Mouse (Mus musculus): ENCODE data around the gene Cenpc1.

The Cenpc1 gene

DNA sequence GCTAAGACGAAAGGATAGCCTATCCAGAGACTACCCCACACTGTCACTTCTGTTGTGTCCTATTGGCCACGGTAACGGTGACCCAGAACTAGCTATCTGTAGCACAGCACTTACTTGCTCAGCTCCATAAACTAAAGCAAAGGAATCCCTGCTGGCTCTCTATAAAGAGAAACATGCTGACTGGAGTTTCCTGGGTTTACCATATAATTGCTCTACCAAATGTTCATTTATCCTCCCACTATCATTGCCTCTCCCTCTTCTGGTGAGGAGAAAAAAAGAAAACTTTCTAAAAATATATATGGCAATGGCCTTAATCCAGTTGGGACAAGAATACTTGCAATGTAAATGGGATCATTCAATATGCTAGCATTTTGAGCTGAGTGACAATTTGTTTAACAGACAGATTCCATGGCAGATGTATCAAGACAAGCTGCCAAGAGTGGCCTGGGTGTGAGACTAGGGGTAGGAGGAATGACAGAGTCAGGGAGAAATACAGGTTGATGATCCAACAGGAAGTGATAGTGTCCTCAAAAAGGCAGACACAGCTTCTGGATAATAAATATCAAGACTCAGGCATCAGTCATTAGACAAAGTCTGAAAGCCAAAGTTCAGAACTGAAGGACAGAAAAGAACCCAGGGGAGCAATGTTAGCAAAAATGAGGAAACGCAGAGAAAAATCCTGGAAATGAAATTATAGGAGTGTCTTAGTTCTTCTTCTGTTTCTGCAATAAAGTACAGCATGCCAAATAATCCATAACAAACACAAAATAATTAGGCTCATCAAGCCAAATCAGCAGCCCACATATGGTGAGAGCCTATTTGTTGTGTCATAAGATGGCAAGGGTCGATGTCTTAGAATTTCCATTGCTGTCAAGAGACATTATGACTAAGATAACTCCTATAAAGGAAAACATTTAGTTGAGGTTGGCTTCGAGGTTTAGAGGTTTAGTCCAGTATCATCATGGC is 68.6 kb downstream of the Cenpc1 start:
- no peak for DNase-seq (ENCODE audit: low read depth)

GRCm38 (mm10) chr5:85994551-85994950 is 70.8 kb downstream of the Cenpc1 start:
- DNase-seq (ENCODE audit: low read depth): no peak

GRCm38 (mm10) chr5:85992805-85993721 is 72.3 kb downstream of the Cenpc1 start:
- DNase-seq (ENCODE audit: low read depth): no peak

GRCm38 (mm10) chr5:85992055-85992454 is 73.3 kb downstream of the Cenpc1 start:
- DNase-seq (ENCODE audit: low read depth): peak; percentile 9

- no peak for DNase-seq (ENCODE audit: low read depth)
Measured at GRCm38 (mm10) chr5:85987516-85987863, 77.9 kb downstream of the Cenpc1 start.

GRCm38 (mm10) chr5:85986734-85987515 is 78.5 kb downstream of the Cenpc1 start:
- DNase-seq (ENCODE audit: low read depth): no peak

- DNase-seq (ENCODE audit: low read depth): no peak
Measured at GRCm38 (mm10) chr5:85977646-85978426, 87.5 kb downstream of the Cenpc1 start.

GRCm38 (mm10) chr5:85962791-85963190 is 102.6 kb downstream of the Cenpc1 start:
- DNase-seq (ENCODE audit: low read depth): no peak
